Mouse (Mus musculus) lung, postnatal 0 days (tissue): ENCODE data around the gene Fancg.
A peak's percentile ranks its signal among the peaks of the same experiment; 100 is the strongest.

Experiments
- CTCF ChIP-seq: IDR thresholded peaks from 2 replicates; pipeline ENCODE4 v1.5.1; 2016; ENCODE audit warnings: antibody characterized with exemption, mild to moderate bottlenecking
- EP300 ChIP-seq: IDR thresholded peaks from 2 replicates; pipeline ENCODE4 v1.6.1; 2016; ENCODE audit warnings: antibody characterized with exemption, mild to moderate bottlenecking, control low read depth

DNA sequence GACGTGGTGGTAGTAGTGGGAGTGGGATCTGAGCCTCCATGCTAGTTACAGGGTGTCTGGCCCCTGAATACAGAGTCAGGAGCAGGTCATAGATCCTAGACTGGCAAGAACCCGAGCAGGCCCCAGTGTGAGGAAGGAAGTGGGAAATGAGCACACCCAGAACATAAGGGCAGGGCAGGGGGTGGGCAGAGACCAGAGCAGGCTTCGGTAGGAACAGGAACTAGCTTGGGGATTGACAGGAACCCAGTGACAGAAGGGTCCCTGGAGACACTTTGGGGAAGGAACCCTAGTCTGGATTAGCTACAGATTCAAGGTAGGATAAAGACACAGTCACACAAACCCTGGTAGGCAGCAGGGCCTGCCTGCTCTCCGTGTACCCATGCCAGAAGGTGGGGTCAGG lies 34.4 kb upstream of the Fancg start:
- TF ChIP-seq EP300 = 0 out of 2 replicates have a peak, but pooled peaks have one; percentile 36
- TF ChIP-seq CTCF = no peak
